Mouse (Mus musculus): ENCODE measurements at regions not wholly inside any gene's neighbourhood (a gene's known extent, or its start where the extent isn't known, plus 50 kb on each side); places are given as distances from the start of the nearest gene placed in this dataset.

GRCm38 (mm10) chr13:41907027-41907426 lies 59.5 kb upstream of the Adtrp start:
- TF ChIP-seq HCFC1 (IDR thresholded peaks at IDR 0.05; ENCODE audit: low read depth, low read length) (no peak), USF1 (IDR thresholded peaks at IDR 0.05; ENCODE audit: low read depth, low read length) (peak; percentile 12; the same call in 1 of the 2 replicates), USF2 (conservative IDR thresholded peaks at IDR 0.05; ENCODE audit: low read depth, low read length) (no peak), KAT2A (IDR thresholded peaks at IDR 0.05; ENCODE audit: insufficient replicate concordance, low read length) (0 out of 2 replicates have a peak, but pooled peaks have one; percentile 29), EP300 (IDR thresholded peaks at IDR 0.05; ENCODE audit: low read length) (peak; percentile 83), POLR2A (IDR thresholded peaks at IDR 0.05; ENCODE audit: low read depth, low read length) (peak; percentile 10; the same call in 1 of the 2 replicates), ZC3H11A (IDR thresholded peaks at IDR 0.05; ENCODE audit: low read depth, low read length) (no peak), TCF12 (IDR thresholded peaks at IDR 0.05; ENCODE audit: low read depth, low read length) (peak; percentile 42), MAFK (IDR thresholded peaks at IDR 0.05; ENCODE audit: insufficient replicate concordance, low read length) (peak; percentile 71)
